Mouse (Mus musculus) hindbrain, embryonic 16.5 days (tissue): ENCODE measurements around the gene Ghrl. TPM values are rescaled to one million over a fixed set of nuclear protein-coding genes. Genes with fewer than 3 reads are reported as not detected.
A peak's percentile ranks its signal among the peaks of the same experiment; 100 is the strongest.

Experiments
- ATAC-seq: fragments of 200-750 bp; cut with Nextera tagmentation; 2 replicates; pipeline ENCODE4 v1.8.0; 2017; ENCODE audit warnings: moderate TSS enrichment, moderate library complexity
- H3K27ac ChIP-seq: fragments of 300-500 bp; sonication (generic); 2 replicates; pipeline ENCODE4 v1.5.1; 2014; ENCODE audit warnings: low read depth, mild to moderate bottlenecking, control low read depth, low read length, moderate library complexity
- H3K27me3 ChIP-seq: fragments of 300-500 bp; sonication (generic); replicated peaks from 2 replicates; pipeline ENCODE4 v1.6.1; 2014; ENCODE audit warnings: low read length; ENCODE audit not compliant: control insufficient read depth, insufficient read depth
- H3K36me3 ChIP-seq: fragments of 300-500 bp; sonication (generic); 2 replicates; pipeline ENCODE4 v1.6.1; 2014; ENCODE audit warnings: mild to moderate bottlenecking, low read length, moderate library complexity, mixed read lengths; ENCODE audit not compliant: control insufficient read depth, insufficient read depth
- H3K4me1 ChIP-seq: fragments of 300-500 bp; sonication (generic); 2 replicates; pipeline ENCODE4 v1.6.1; 2014; ENCODE audit warnings: low read depth, low read length; ENCODE audit not compliant: control insufficient read depth, insufficient read depth
- H3K4me2 ChIP-seq: fragments of 300-500 bp; sonication (generic); 2 replicates; pipeline ENCODE4 v1.6.1; 2014; ENCODE audit warnings: mild to moderate bottlenecking, low read length, control low read depth, moderate library complexity
- H3K4me3 ChIP-seq: fragments of 300-500 bp; sonication (generic); 2 replicates; pipeline ENCODE4 v1.5.1; 2014; ENCODE audit warnings: mild to moderate bottlenecking, low read length, control low read depth, moderate library complexity
- H3K9ac ChIP-seq: fragments of 300-500 bp; sonication (generic); 2 replicates; pipeline ENCODE4 v1.6.1; 2014; ENCODE audit warnings: low read depth, mild to moderate bottlenecking, control low read depth, low read length, moderate library complexity
- H3K9me3 ChIP-seq: fragments of 300-500 bp; sonication (generic); 2 replicates; pipeline ENCODE4 v1.6.1; 2014; ENCODE audit warnings: mild to moderate bottlenecking, low read length, moderate library complexity; ENCODE audit not compliant: control insufficient read depth
- WGBS: fragments of 180-500 bp; shearing (Covaris S2); extraction: QIAGEN DNeasy Blood & Tissue Kit; methylation state at CpG from one replicate; pipeline ENCODE4 v1.1.7; 2014; 5-methylcytosine and 5-hydroxymethylcytosine counted together
- polyA plus RNA-seq: library from polyadenylated mRNA; unstranded; fragments of >200 nt; fragmentation: Nextera tagmentation; extraction: Ambion mirVana; gene quantifications from 2 replicates; pipeline ENCODE4 v1.2.1, GENCODE M21; 2015

Ghrl gene
- polyA plus RNA-seq, 1 experiment from 2014 or later = 0.93 TPM

- no peak overlapping the region for H3K4me2 ChIP-seq
Measured at GRCm38 (mm10) chr6:113690400-113691083, 29.1 kb downstream of the Ghrl start.

GRCm38 (mm10) chr6:113690008-113690399 is 29.7 kb downstream of the Ghrl start:
- no peaks in the 10 kb centered on the region for H3K4me1 ChIP-seq
- no peak overlapping the region for H3K27ac ChIP-seq
- H3K9ac ChIP-seq = no peak overlapping the region
- H3K4me2 ChIP-seq = no peak overlapping the region
- no peaks in the 10 kb centered on the region for H3K27me3 ChIP-seq
- no peak for ATAC-seq
- no peak overlapping the region for H3K4me3 ChIP-seq
- 29% methylated on average over 7 of the region's 7 CpGs for WGBS
- H3K9me3 ChIP-seq = no peaks in the 10 kb centered on the region
- H3K36me3 ChIP-seq = no peaks in the 10 kb centered on the region

More at GRCm38 (mm10) chr6:113690400-113691083, 29.1 kb downstream of the Ghrl start:
- ATAC-seq = 0 out of 2 replicates have a peak, but pooled peaks have one; percentile 40
- no peaks in the 10 kb centered on the region for H3K9me3 ChIP-seq
- WGBS = 11% methylated on average over 14 of the region's 14 CpGs
- no peaks in the 10 kb centered on the region for H3K27me3 ChIP-seq
- no peak overlapping the region; the same call in 1 of the 2 replicates for H3K27ac ChIP-seq
- H3K4me1 ChIP-seq = no peaks in the 10 kb centered on the region
- H3K9ac ChIP-seq = no peak overlapping the region
- H3K4me3 ChIP-seq = no peak overlapping the region
- H3K36me3 ChIP-seq = no peaks in the 10 kb centered on the region

- no peak overlapping the region for H3K27ac ChIP-seq
- H3K4me2 ChIP-seq = no peak overlapping the region
- H3K36me3 ChIP-seq = no peaks in the 10 kb centered on the region
- H3K9me3 ChIP-seq = no peaks in the 10 kb centered on the region
- H3K4me3 ChIP-seq = no peak overlapping the region
- no peak overlapping the region for H3K9ac ChIP-seq
- H3K27me3 ChIP-seq = no peaks in the 10 kb centered on the region
- 52% methylated on average over 8 of the region's 8 CpGs for WGBS
- no peaks in the 10 kb centered on the region for H3K4me1 ChIP-seq
- ATAC-seq = no peak
Measured at GRCm38 (mm10) chr6:113686551-113687125, 33.0 kb downstream of the Ghrl start.

- H3K36me3 ChIP-seq = no peaks in the 10 kb centered on the region
- no peak for ATAC-seq
- H3K4me3 ChIP-seq = no peak overlapping the region
- 87% methylated on average over 10 of the region's 10 CpGs for WGBS
- H3K27ac ChIP-seq = no peak overlapping the region
- H3K9ac ChIP-seq = no peak overlapping the region
- no peaks in the 10 kb centered on the region for H3K4me1 ChIP-seq
- H3K4me2 ChIP-seq = no peak overlapping the region
- H3K9me3 ChIP-seq = no peaks in the 10 kb centered on the region
- H3K27me3 ChIP-seq = no peaks in the 10 kb centered on the region
Measured at GRCm38 (mm10) chr6:113683081-113683825, 36.4 kb downstream of the Ghrl start.

- H3K9ac ChIP-seq = no peak overlapping the region
- no peaks in the 10 kb centered on the region for H3K27me3 ChIP-seq
- ATAC-seq = 0 out of 2 replicates have a peak, but pooled peaks have one; percentile 54
- WGBS = 16% methylated on average over 4 of the region's 4 CpGs
- H3K4me3 ChIP-seq = no peak overlapping the region
- H3K36me3 ChIP-seq = no peaks in the 10 kb centered on the region
- H3K4me1 ChIP-seq = no peaks in the 10 kb centered on the region
- no peaks in the 10 kb centered on the region for H3K9me3 ChIP-seq
- no peak overlapping the region for H3K27ac ChIP-seq
- H3K4me2 ChIP-seq = no peak overlapping the region
Measured at GRCm38 (mm10) chr6:113681271-113681670, 38.4 kb downstream of the Ghrl start.

GRCm38 (mm10) chr6:113679993-113680566 is 39.6 kb downstream of the Ghrl start:
- Histone ChIP-seq H3K4me3 (no peak overlapping the region), H3K27ac (no peak overlapping the region), H3K4me1 (no peaks in the 10 kb centered on the region), H3K27me3 (no peaks in the 10 kb centered on the region), H3K36me3 (no peaks in the 10 kb centered on the region), H3K4me2 (no peak overlapping the region), H3K9me3 (no peaks in the 10 kb centered on the region), H3K9ac (no peak overlapping the region)
- 86% methylated on average over 9 of the region's 9 CpGs for WGBS
- ATAC-seq = no peak

- no peaks in the 10 kb centered on the region for H3K4me1 ChIP-seq
- no peak for ATAC-seq
- no peaks in the 10 kb centered on the region for H3K9me3 ChIP-seq
- H3K4me3 ChIP-seq = no peak overlapping the region
- no peak overlapping the region for H3K4me2 ChIP-seq
- H3K27ac ChIP-seq = no peak overlapping the region
- no peaks in the 10 kb centered on the region for H3K27me3 ChIP-seq
- 69% methylated on average over 14 of the region's 14 CpGs for WGBS
- no peaks in the 10 kb centered on the region for H3K36me3 ChIP-seq
- no peak overlapping the region for H3K9ac ChIP-seq
Measured at GRCm38 (mm10) chr6:113678246-113679012, 41.3 kb downstream of the Ghrl start.

GRCm38 (mm10) chr6:113677070-113677734 is 42.5 kb downstream of the Ghrl start:
- H3K9ac ChIP-seq = no peak overlapping the region
- H3K36me3 ChIP-seq = no peaks in the 10 kb centered on the region
- no peaks in the 10 kb centered on the region for H3K27me3 ChIP-seq
- H3K27ac ChIP-seq = no peak overlapping the region
- no peaks in the 10 kb centered on the region for H3K4me1 ChIP-seq
- H3K9me3 ChIP-seq = no peaks in the 10 kb centered on the region
- H3K4me3 ChIP-seq = no peak overlapping the region
- ATAC-seq = no peak
- WGBS = 77% methylated on average over 14 of the region's 14 CpGs
- H3K4me2 ChIP-seq = no peak overlapping the region
